In the genomic region with DNA sequence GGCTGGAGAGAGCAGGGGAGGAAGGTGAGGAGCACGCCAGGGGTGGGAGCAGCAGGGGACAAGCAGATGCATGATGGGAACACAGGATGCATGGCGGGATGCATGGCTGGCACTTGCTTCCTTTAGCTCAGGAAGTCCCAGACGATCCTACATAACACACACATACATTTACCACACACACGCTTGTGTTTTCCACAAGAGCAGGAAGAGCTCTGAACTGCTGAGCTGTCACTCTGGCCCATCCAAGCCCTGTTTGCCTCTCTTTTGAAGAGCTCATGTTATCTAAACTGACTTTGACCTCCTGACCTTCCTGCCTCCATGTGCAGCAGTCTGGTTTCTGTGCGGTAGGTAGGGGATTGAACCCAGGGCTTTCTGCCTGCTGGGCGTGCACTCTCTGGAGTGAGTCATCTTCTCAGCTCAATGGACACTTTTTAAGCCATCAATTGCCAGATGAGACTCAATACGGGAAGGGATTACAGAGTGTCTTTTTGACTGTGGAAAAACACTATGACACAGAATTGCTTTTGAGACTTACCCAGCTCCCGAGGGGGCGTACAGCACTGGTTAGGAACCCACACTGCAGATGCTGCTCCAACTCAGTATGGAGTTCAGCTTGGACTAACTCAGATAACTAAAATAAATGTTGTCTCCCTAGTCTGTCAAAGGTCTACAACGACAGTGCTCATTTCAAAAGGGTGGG, we compare ENCODE assay signal across 9 mouse cellular contexts. TPM values are rescaled to one million over a fixed set of nuclear protein-coding genes. Genes with fewer than 3 reads are reported as not detected.
DNase-seq lines count a peak whose midpoint lies in the region; ATAC-seq lines count a peak whose summit lies in the region.
"Had no signal": no experiment of that assay in that cellular context is flagged by ENCODE, and none has a peak within 500 bp of the region (broad histone marks: within the 10 kb centered on the region; RNA-seq: fewer than 3 reads in every experiment).

No protein-coding gene starts in this region.

- 0 out of 2 replicates have a peak overlapping the region, but pooled peaks have one; percentile 9 for H3K4me2 ChIP-seq in hindbrain, embryonic 13.5 days
- H3K4me2 ChIP-seq in hindbrain, embryonic 12.5 days (replicated peaks): no peak overlapping the region
- H3K4me2 ChIP-seq in intestine, embryonic 15.5 days (replicated peaks): peak overlapping the region; percentile 41

- peak; percentile 16 for DNase-seq in right cerebral cortex, postnatal 25 days
- DNase-seq in right cerebral cortex, postnatal 14 days: no peak
- DNase-seq in yolk sac, embryonic 10.5 days (ENCODE audit: low spot score): peak; percentile 89
- no peak for DNase-seq in urinary bladder, postnatal 14 days (ENCODE audit: low spot score)

- no peak overlapping the region for H3K9ac ChIP-seq in hindbrain, embryonic 13.5 days
- H3K9ac ChIP-seq in hindbrain, embryonic 12.5 days: no peak overlapping the region
- no peak overlapping the region for H3K9ac ChIP-seq in intestine, embryonic 15.5 days

- H3K27me3 ChIP-seq in hindbrain, embryonic 13.5 days: no peaks in the 10 kb centered on the region
- no peaks in the 10 kb centered on the region; the same call in 1 of the 2 replicates for H3K27me3 ChIP-seq in hindbrain, embryonic 12.5 days
- no peaks in the 10 kb centered on the region for H3K27me3 ChIP-seq in intestine, embryonic 15.5 days (replicated peaks)

- H3K4me3 ChIP-seq in hindbrain, embryonic 13.5 days: no peak overlapping the region
- no peak overlapping the region for H3K4me3 ChIP-seq in hindbrain, embryonic 12.5 days
- 0 out of 2 replicates have a peak overlapping the region, but pooled peaks have one; percentile 4 for H3K4me3 ChIP-seq in intestine, embryonic 15.5 days (replicated peaks)

- no peak overlapping the region for H3K27ac ChIP-seq in hindbrain, embryonic 13.5 days
- no peak overlapping the region for H3K27ac ChIP-seq in hindbrain, embryonic 12.5 days
- no peak overlapping the region for H3K27ac ChIP-seq in intestine, embryonic 15.5 days

- no peaks in the 10 kb centered on the region for H3K36me3 ChIP-seq in hindbrain, embryonic 13.5 days
- no peaks in the 10 kb centered on the region for H3K36me3 ChIP-seq in hindbrain, embryonic 12.5 days
- no peaks in the 10 kb centered on the region for H3K36me3 ChIP-seq in intestine, embryonic 15.5 days

- H3K9me3 ChIP-seq in hindbrain, embryonic 13.5 days: no peaks in the 10 kb centered on the region
- no peaks in the 10 kb centered on the region for H3K9me3 ChIP-seq in hindbrain, embryonic 12.5 days (replicated peaks)
- no peaks in the 10 kb centered on the region for H3K9me3 ChIP-seq in intestine, embryonic 15.5 days

- peaks cover 8% of the 10 kb centered on the region for H3K4me1 ChIP-seq in hindbrain, embryonic 13.5 days (replicated peaks)
- peaks cover 6% of the 10 kb centered on the region for H3K4me1 ChIP-seq in hindbrain, embryonic 12.5 days
- peaks cover 15% of the 10 kb centered on the region for H3K4me1 ChIP-seq in intestine, embryonic 15.5 days (replicated peaks)

- WGBS in hindbrain, embryonic 13.5 days: 62% methylated on average over 10 of the region's 10 CpGs
- 53% methylated on average over 10 of the region's 10 CpGs for WGBS in hindbrain, embryonic 12.5 days
- 41% methylated on average over 10 of the region's 10 CpGs for WGBS in intestine, embryonic 15.5 days

- ATAC-seq in hindbrain, embryonic 13.5 days (ENCODE audit: low FRiP score): no peak
- ATAC-seq in hindbrain, embryonic 12.5 days (ENCODE audit: low FRiP score): no peak
- no peak for ATAC-seq in intestine, embryonic 15.5 days
- ATAC-seq in erythroid progenitor cell, adult 5-6 weeks (replicated peaks; ENCODE audit: low FRiP score, poor library complexity, severe bottlenecking): no peak
- ATAC-seq: activated CD4-positive, CD25-positive, alpha-beta regulatory T cell, adult 4 months had no signal

RNA-seq across cellular contexts. Expression of gene Npr1, which starts 14.1 kb away (rescaled TPM):
- polyA plus RNA-seq in hindbrain, embryonic 13.5 days (2015; fragmentation: Nextera tagmentation; extraction: Ambion mirVana): 3.5 and 3.7 TPM in 2 replicates
- polyA plus RNA-seq in hindbrain, embryonic 12.5 days (2016; fragmentation: Nextera tagmentation; extraction: Ambion mirVana): 3.8 and 4.1 TPM in 2 replicates
- 5.7 and 6.2 TPM in 2 replicates for polyA plus RNA-seq in intestine, embryonic 15.5 days (2015; fragmentation: Nextera tagmentation; extraction: Ambion mirVana)
- not detected in 2 replicates for total RNA-seq in erythroid progenitor cell, adult 5-6 weeks (2015; ENCODE audit: low replicate concordance)
- not detected in 2 replicates for total RNA-seq in erythroid progenitor cell, adult 5-6 weeks (2017; ENCODE audit: low replicate concordance)
- polyA plus RNA-seq: activated CD4-positive, CD25-positive, alpha-beta regulatory T cell, adult 4 months had no signal

RNA-seq across cellular contexts. Expression of gene Ints3, which starts 18.1 kb away (rescaled TPM):
- polyA plus RNA-seq in hindbrain, embryonic 13.5 days (2015; fragmentation: Nextera tagmentation; extraction: Ambion mirVana): 29.9 and 30.1 TPM in 2 replicates
- 40.5 and 44.3 TPM in 2 replicates for polyA plus RNA-seq in hindbrain, embryonic 12.5 days (2016; fragmentation: Nextera tagmentation; extraction: Ambion mirVana)
- 28.6 and 29.8 TPM in 2 replicates for polyA plus RNA-seq in intestine, embryonic 15.5 days (2015; fragmentation: Nextera tagmentation; extraction: Ambion mirVana)
- total RNA-seq in erythroid progenitor cell, adult 5-6 weeks (2015; ENCODE audit: low replicate concordance): 6.7 and 12.6 TPM in 2 replicates
- 13.2 and 18.2 TPM in 2 replicates for total RNA-seq in erythroid progenitor cell, adult 5-6 weeks (2017; ENCODE audit: low replicate concordance)

RNA-seq across cellular contexts. Expression of gene Ilf2, which starts 24.4 kb away (rescaled TPM):
- 303 and 314 TPM in 2 replicates for polyA plus RNA-seq in hindbrain, embryonic 13.5 days (2015; fragmentation: Nextera tagmentation; extraction: Ambion mirVana)
- 292 and 310 TPM in 2 replicates for polyA plus RNA-seq in hindbrain, embryonic 12.5 days (2016; fragmentation: Nextera tagmentation; extraction: Ambion mirVana)
- polyA plus RNA-seq in intestine, embryonic 15.5 days (2015; fragmentation: Nextera tagmentation; extraction: Ambion mirVana): 146 and 157 TPM in 2 replicates
- total RNA-seq in erythroid progenitor cell, adult 5-6 weeks (2015; ENCODE audit: low replicate concordance): 61.6 and 86.5 TPM in 2 replicates
- 93.7 and 150 TPM in 2 replicates for total RNA-seq in erythroid progenitor cell, adult 5-6 weeks (2017; ENCODE audit: low replicate concordance)

RNA-seq across cellular contexts. Expression of gene Snapin, which starts 39.3 kb away (rescaled TPM):
- 90.1 and 95.6 TPM in 2 replicates for polyA plus RNA-seq in hindbrain, embryonic 13.5 days (2015; fragmentation: Nextera tagmentation; extraction: Ambion mirVana)
- polyA plus RNA-seq in hindbrain, embryonic 12.5 days (2016; fragmentation: Nextera tagmentation; extraction: Ambion mirVana): 80.6 and 89.5 TPM in 2 replicates
- polyA plus RNA-seq in intestine, embryonic 15.5 days (2015; fragmentation: Nextera tagmentation; extraction: Ambion mirVana): 69.8 and 74.0 TPM in 2 replicates
- total RNA-seq in erythroid progenitor cell, adult 5-6 weeks (2015; ENCODE audit: low replicate concordance): 11.3 and 17.7 TPM in 2 replicates
- total RNA-seq in erythroid progenitor cell, adult 5-6 weeks (2017; ENCODE audit: low replicate concordance): 13.1 and 16.4 TPM in 2 replicates

RNA-seq across cellular contexts. Expression of gene Chtop, which starts 57.8 kb away (rescaled TPM):
- 195 and 197 TPM in 2 replicates for polyA plus RNA-seq in hindbrain, embryonic 13.5 days (2015; fragmentation: Nextera tagmentation; extraction: Ambion mirVana)
- 203 and 218 TPM in 2 replicates for polyA plus RNA-seq in hindbrain, embryonic 12.5 days (2016; fragmentation: Nextera tagmentation; extraction: Ambion mirVana)
- polyA plus RNA-seq in intestine, embryonic 15.5 days (2015; fragmentation: Nextera tagmentation; extraction: Ambion mirVana): 117 and 125 TPM in 2 replicates
- 78.9 and 101 TPM in 2 replicates for total RNA-seq in erythroid progenitor cell, adult 5-6 weeks (2015; ENCODE audit: low replicate concordance)
- total RNA-seq in erythroid progenitor cell, adult 5-6 weeks (2017; ENCODE audit: low replicate concordance): 47.3 and 66.6 TPM in 2 replicates

Comparison
In these comparisons a context has a peak if more than half of its experiments do, and no peak if none do; other contexts are left out.
1. DNase-seq: peak in right cerebral cortex, postnatal 25 days (single experiment) and yolk sac, embryonic 10.5 days (single experiment); none in right cerebral cortex, postnatal 14 days (single experiment) and urinary bladder, postnatal 14 days (single experiment).